Mouse (Mus musculus) 416B (cell line): ENCODE data around the gene Phc2.

Experiments used
- DNase-seq: peaks from one replicate; pipeline ENCODE4 v3.0.0; 2011; ENCODE audit warnings: low read depth

Gene Phc2

DNA sequence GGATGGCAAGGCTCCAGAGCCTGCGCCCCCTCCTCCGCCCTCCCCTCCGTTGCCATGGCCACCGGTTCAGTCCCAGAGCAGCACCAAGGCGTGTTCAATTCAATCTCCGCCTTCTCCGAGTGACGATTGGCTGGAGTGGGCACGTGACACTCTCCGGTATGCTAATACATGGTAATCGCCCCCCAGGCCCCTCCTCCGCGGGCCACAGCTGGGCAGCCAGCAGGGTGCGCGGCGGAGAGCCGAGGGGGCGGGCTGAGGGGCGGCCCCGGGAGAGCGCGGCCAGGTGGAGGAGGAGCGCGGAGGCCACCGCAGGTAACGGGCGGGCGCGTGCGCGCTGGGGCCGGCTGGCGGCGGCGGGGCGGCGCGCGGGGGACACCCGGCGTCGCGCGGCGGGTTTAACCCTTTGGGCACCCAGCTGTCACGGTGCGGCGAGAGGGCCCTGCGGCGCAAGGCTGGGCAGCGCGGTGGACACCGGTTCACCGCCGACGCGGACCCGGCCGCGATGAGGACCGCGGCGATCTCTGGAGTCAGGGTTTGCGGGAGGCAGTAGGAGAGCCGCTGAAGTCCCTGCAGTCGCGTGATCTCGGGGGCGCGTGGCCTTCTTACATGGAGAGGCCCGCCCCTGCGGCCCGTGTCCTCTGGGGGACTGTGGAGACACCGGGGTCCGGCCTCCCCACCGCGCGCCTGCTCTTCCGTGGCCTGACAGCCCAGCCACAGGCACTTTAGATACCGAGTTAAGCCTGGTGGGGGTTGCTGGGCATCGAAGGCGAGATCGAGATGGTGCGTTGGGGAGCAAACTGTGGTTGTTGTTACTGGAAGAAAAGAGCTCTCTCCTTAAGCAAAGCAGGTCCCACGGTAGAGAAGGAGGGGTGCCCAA lies at the start of gene Phc2:
Gene Phc2 (plus strand): TSS at position 198 of the 877 bp plus-strand sequence.
- DNase-seq: peak; percentile 94

DNA sequence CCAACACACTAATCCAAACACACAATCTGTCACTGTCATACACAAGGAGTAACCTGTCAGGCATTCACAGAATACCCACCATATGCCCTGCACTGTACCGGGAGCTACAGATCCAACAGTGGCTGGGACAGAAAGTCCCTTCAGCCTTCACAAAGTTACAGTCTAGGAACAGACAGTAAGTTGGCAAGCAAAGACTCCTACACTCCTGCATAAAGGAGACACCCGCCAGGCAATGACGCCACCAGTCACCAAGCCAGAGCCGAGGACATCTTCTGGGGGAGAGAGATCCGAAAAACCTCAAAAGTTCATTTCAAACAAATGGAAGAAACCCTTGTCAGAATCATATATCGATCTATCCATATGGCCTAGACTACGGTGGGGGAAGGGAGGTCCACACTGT lies 47.9 kb upstream of the Phc2 start:
- DNase-seq: no peak

DNA sequence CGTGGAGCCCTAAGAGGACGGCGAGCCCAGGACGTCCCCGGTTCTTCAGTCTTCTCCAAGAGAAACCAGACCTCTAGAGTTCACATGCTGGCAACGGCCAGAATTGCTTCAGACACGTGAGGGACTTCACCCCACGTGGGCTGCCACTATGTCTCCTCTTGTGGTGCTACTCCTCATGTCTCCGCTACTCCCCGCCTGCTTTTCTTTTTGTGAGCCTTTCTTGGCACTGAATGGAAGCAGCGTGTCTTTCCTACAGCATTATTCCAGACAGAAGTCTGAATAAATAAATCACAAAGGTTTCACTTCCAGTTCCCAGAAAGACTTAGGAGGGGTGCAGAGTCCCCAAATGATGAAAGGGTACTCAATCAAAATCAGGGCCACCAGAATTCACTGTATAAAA lies 46.8 kb upstream of the Phc2 start:
- no peak for DNase-seq

DNA sequence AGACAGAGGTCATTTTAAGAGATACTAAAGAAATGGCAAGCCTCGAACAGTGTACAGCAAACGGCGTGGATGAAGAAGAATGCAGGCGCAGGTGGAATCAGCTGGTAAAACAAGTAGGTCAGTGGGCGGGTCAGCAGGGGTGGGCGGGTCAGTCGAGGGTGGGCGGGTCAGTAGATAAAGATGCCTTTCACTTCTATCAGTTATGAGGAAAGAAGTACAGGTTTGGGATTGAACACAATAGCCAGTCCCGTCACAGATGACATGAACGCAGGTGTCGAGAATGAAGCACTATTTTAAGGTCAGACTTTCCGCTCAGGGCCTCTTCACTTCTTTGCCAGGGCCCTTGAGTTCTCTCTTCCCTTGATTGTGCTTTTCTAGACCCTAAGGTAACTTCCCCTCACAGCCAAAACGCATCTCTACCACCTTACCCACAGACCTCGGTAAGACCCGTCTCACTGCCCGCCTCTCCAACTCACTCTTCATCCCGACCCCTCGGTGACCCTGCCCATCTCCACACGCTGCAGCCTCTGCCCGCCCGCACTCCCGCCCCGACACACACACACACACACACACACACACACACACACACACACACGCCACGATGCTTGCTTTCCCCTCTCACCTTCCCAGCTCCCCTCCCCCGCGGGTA lies 45.1 kb upstream of the Phc2 start:
- no peak for DNase-seq

DNA sequence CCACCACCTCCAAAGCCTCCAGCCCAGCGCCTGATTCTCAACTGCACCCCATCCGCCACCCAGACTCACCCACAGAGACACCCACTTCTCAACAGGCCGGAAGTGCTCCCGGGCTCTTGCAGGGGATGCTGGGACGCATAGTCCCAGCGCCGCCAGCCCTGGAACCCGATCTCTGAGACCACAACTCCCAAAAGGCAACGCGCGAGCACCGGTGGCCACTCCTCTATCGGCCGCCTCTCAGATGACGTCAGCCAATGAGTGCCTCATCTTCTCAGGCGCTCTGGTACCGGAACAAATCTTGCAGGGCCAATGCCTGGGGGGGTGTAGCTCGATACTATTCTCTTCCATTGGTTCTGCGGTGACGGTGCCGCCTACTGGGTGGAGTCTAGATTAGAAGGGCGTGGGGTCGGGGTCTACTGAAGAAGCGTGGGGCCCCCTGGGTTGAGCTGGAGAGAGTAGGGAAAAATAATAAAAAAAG lies 44.5 kb upstream of the Phc2 start, which contains the start of gene Zscan20:
Gene Zscan20 (minus strand): TSS at position 174 of the 478 bp plus-strand sequence.
- peak; percentile 98 for DNase-seq

DNA sequence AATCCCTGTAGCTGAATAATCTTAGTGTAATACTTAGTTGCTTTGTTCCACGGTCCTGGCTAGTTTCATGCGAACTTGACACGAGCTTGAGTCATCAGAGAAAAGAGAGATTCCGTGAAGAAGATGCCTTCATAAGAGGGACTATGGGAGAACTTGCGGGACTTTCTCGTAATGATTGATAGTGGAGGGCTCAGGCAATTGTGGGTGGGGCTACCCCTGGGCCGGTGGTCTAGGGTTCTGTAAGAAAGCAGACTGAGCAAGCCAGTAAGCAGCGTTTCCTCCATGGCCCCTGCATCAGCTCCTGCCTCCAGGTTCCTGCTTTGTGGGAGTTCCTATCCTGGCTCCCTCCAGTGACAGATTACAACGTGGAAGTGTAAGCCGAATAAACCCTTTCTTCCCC lies 43.8 kb upstream of the Phc2 start:
- DNase-seq: no peak

GRCm38 (mm10) chr4:128611726-128612125 lies 42.8 kb upstream of the Phc2 start:
- DNase-seq: peak; percentile 34

DNA sequence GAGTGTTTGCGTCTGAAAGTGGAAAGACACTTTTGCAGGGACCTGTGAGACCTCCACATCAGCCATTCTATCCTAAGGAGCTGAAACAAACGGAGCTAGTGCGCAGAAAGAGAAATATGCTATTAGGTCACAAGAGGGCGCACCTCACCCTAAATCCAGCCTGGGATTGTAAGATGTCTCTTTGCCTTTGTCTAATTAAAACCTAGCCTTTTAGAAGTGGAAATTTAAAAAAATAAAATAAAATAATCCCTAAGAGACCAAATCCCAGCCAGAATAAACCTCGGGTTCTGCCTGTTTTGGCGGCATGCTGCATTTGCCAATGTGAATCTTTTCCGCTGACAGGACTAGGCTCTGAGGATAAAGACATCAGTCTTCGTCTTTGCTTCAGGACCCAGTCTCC lies 41.2 kb upstream of the Phc2 start:
- peak; percentile 83 for DNase-seq

GRCm38 (mm10) chr4:128615761-128616160 lies 38.7 kb upstream of the Phc2 start:
- peak; percentile 53 for DNase-seq

- DNase-seq: peak; percentile 98
These were observed 37.0 kb upstream of the Phc2 start for GRCm38 (mm10) chr4:128617363-128618120.

GRCm38 (mm10) chr4:128618246-128618911 lies 36.1 kb upstream of the Phc2 start, which contains the start of gene Tlr12:
Gene Tlr12 (minus strand): TSS chr4:128618619.
- DNase-seq: peak; percentile 64

DNA sequence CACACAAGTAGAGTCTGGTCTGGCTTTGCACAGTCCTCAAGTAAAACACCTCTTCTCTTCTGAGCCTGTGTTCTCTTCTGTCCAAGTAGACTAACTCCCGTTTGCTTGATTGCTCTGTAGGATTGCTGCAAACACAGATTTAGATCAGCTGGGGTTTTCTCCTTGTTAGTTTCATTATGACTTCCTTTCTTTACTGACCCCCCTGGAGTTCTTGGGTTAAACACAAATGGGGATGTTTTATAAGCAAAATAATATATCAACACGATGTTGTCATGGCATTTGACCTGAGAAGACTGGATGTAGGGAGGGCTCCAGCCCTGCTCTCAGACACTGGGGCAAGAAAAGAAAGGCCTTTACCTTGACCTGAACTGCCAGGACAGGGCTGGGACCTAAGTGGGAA lies 35.5 kb upstream of the Phc2 start:
- no peak for DNase-seq

DNA sequence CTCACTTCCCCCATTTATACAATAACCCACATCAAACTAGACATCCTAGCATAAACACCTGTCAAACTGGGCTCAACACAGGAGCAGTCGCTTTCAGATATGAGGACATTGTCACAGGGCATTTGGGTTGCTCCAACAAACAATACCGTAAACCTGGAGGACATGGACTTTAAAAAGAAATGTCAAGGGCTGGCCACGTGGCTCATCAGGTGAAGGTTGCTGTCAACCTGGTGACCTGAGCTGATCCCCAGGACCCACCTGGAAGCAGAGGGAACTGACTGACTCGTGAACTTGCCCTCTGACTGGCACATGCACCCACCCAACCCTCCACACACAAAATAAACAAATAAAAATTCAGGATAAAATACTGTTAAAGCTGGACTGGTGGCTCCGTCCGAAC lies 33.9 kb upstream of the Phc2 start:
- no peak for DNase-seq

GRCm38 (mm10) chr4:128621109-128621508 lies 33.4 kb upstream of the Phc2 start:
- DNase-seq: no peak

DNA sequence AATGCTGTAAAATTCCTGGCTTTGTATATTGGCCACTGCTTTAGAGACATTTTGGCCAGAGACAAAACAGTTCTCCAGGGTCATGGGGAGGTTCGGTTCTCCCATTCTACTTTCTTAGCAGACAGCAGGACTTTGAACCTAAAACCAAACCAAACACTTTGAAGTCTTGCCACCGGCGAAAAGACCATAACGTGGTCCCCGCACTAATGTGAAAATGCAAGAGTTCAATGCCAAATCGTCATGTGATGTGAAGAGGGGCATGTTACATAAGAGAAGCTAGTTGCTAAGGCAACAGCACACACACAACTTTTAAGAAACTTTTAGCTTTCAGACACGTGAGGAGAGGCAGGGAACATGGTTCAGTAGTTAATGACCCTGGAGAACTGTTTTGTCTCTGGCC lies 19.1 kb upstream of the Phc2 start:
- no peak for DNase-seq

DNA sequence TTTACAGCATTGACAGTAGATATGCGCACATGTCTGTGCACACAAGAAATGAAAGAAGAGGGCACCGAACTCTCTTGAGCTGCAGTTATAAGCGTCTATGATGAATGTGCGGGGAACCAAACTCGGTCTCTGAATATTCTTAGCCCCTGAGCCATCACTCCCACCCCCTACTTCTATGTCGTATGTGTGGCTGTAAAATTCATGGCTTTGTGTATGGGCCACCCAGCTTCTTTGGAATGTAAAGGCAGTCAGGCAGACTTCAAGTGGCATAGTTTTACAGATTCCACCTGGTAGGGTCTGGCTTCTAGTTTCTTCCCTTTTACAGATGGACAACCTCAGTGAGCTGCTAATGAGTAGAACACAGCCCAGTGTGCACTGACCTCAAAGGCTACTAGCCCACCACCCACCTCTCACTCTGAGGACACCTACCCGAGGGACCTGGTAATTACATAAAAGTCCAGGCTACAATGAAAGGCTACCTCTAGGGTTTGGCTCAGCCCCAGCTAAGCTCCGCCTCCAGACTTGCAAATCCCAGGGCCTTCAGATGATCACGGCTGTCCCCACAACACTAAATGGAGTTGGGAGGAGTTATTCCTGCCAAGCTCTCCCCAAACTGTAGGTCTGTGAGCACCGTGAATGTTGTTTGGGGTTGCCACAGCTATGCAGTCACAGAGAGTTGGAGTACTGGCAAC lies 18.5 kb upstream of the Phc2 start:
- DNase-seq: peak; percentile 42

- peak; percentile 76 for DNase-seq
These were observed 17.3 kb upstream of the Phc2 start for GRCm38 (mm10) chr4:128637250-128637649.

GRCm38 (mm10) chr4:128638265-128638923 lies 16.1 kb upstream of the Phc2 start:
- DNase-seq: peak; percentile 23

- peak; percentile 88 for DNase-seq
These were observed 12.5 kb upstream of the Phc2 start for GRCm38 (mm10) chr4:128641766-128642717.
